Mouse (Mus musculus) brown adipose tissue, adult 24 weeks (tissue): ENCODE measurements around the gene Vopp1. TPM values are rescaled to one million over a fixed set of nuclear protein-coding genes. Genes with fewer than 3 reads are reported as not detected.
"Not testable (repeated sequence)": the region's sequence is repeated elsewhere in the genome, so short reads cannot be mapped to it uniquely, and the experiment has no call there.

Source experiments
- H3K27ac ChIP-seq: fragments of 200-500 bp; replicated peaks from 2 replicates; pipeline ENCODE4 v1.5.1; 2012; ENCODE audit warnings: low read depth, mild to moderate bottlenecking, low read length
- H3K4me1 ChIP-seq: fragments of 200-500 bp; 2 replicates; pipeline ENCODE4 v1.6.1; 2012; ENCODE audit warnings: low read length, mixed read lengths; ENCODE audit not compliant: control insufficient read depth, insufficient read depth, insufficient read length
- H3K4me3 ChIP-seq: fragments of 200-500 bp; 2 replicates; pipeline ENCODE4 v1.5.1; 2012; ENCODE audit warnings: low read depth, mild to moderate bottlenecking, low read length, moderate library complexity; ENCODE audit not compliant: insufficient read depth
- polyA plus RNA-seq: library from polyadenylated mRNA; stranded (reverse); fragments of >200 nt; gene quantifications from 2 replicates; pipeline ENCODE4 v1.2.4, GENCODE M21; 2012; ENCODE audit not compliant: missing spikeins, insufficient read depth, insufficient read length

Gene Vopp1
- 3.6 and 5.4 TPM in 2 replicates for polyA plus RNA-seq

DNA sequence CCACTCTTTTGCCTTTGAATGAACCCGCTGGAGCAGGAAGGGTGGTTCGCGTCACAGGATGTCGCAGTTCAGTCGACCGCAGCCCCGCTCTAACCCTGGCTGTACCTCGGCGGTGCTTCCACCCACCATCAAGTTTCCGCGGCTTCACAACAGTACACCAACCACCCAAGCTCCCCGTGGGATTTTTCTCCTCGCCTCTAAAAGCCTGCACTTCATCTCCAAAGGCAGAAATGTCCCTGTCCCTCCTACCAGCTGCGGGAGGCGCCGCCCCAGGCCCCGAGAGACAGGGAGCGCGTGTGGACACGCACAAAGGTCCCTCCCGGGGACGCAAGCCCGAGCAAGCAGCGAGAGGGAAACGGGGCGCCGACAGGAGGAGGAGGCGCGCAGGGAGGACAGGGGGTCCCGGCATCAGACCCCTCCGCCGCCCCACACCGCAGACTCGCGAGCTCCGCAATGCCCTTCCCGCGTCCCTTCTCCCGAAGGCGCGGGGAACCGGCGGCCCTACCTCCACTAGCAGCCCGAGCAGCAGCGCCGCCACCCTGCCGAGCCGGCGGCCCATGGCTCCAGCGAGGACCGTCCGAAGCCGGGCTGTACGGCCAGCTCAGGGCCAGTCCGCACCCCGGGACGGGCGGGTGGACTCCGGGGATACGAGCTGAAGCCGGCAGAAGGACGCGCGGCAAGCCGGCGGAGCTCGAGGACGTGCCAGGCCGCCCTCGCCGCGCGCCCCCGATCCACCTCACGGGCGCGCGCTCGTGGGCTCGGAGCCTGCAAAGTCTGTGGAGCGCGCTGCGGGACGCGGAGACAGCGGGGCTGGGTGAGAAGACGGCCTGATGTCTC, at the start of gene Vopp1:
Gene Vopp1 (minus strand): TSS at position 738 of the 837 bp plus-strand sequence.
- peak within 1 kb of the TSS; percentile 90 for H3K4me3 ChIP-seq
- H3K4me1 ChIP-seq = no peaks in the 10 kb centered on the region
- H3K27ac ChIP-seq = peak within 1 kb of the TSS; percentile 57

DNA sequence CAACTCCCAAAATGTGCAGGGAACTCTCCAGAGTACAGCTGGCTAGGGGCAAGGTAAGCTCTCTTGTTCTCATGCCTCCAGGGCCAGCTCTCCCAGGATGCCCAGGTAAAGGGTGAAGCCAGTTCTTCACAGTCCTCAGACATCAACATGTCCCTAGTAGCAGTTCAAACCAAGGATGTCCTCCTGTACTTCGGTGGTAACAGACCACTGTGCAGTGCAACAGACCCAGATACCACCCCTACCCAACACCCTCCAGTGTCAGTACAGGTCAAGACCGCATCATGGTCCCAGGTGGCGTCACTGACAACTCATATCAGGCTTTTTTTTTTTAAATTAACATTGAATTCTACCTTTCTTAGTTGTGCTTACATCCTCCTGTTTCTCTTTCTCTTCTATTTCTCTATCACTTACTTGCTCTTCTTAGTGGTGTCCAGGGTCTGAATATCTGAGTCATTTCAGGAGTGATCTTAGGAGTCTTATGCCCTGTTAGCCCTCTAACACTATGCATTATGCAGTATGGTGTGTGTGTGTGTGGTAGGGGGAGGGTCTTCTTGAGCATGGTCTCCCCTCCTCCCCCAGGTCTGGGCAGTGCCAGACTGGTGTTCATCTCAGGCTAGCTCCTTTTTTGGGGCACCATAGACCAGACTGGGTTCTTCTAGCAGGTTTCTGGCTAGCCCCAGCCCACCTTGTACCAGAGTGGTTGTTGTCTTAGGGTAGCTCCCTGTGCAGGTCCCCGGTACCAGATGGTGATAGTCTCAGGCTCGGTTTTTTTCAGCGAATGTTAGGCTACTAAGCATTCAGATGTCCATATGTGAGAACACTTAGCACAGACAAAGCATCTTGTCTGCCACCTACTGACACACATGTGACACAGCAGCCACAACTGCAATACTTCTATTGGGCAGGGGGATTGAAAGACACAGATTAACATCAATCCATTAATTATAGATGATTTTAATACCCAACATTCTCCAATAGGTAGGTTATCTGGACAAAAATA, 34.4 kb upstream of the Vopp1 start:
- Histone ChIP-seq H3K27ac (no peak overlapping the region), H3K4me1 (no peaks in the 10 kb centered on the region)

DNA sequence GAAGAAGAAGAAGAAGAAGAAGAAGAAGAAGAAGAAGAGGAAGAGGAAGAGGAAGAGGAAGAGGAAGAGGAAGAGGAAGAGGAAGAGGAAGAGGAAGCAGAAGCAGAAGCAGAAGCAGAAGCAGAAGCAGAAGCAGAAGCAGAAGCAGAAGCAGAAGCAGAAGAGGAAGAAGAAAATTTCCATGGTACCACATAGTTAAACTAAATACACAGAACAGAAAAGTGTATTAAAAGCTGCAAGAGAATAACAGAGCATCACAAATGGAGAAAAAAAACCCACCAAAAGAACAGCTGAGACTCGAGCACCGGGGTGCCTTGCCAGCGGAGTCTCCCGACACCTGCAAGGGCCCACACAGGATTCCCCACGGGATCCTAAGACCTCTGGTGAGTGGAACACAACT, 26.2 kb upstream of the Vopp1 start:
- H3K4me1 ChIP-seq, H3K4me3 ChIP-seq, H3K27ac ChIP-seq: not testable (repeated sequence)

More for the DNA sequence above, 34.4 kb upstream of the Vopp1 start:
- no peak overlapping the region for H3K4me3 ChIP-seq

DNA sequence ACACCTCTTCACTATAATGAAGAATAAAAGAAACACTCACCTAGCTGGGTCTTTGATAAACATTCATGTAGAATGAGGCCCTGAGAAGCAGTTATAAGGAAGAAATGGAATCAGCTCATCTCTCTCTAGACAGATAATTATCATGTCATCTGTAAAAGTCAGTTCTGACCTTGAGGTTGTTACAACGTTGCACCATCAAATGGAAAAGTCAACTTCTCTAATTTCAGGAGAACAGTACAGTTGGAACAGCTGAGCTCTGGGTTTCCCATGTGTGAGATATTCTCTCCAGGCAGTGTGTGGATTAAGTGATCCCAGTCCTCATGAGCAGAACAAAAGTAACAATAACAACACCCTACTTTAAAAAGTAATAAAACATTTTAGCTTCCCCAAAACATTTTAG, 25.3 kb upstream of the Vopp1 start, which contains the start of gene Vmn1r21:
Gene Vmn1r21 (minus strand): TSS at position 58 of the 400 bp plus-strand sequence.
- no peak within 1 kb of the TSS for H3K4me3 ChIP-seq
- no peaks in the 10 kb centered on the region for H3K4me1 ChIP-seq
- H3K27ac ChIP-seq = no peak within 1 kb of the TSS

DNA sequence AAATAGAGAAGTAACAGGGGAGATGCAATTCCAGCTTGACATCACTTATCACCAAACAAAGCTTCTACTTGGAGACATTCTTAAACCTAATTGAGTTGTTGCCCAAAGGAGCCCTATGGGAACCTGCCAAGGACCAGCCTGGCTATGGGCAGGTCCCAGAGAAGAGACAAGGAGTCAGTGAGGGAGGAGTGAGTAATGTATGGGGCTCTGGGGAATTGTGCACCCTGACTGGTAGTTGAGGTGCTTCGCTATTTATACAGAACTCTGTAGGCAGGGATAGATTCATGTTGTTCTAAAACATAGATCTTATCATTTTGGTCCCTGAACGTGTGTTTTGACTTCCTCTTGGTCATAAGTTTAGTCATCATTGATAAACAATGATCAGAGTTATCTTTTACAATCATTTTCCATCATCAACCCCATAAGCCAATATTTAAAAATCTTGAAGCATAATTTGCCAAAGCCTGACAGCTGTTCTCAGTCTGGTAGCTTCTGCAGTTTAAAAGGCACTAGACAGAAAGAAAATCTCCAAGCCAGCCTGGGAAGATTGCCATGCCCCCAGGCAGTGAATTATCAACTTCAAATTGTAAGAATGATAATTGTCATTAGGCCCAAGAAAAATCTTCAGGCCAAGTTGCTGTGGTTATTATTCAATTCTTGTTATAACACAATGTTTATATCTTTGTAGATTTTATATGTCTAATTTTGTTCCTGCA, 14.9 kb upstream of the Vopp1 start:
- H3K4me3 ChIP-seq = no peak overlapping the region
- no peak overlapping the region for H3K27ac ChIP-seq
- H3K4me1 ChIP-seq = no peaks in the 10 kb centered on the region

DNA sequence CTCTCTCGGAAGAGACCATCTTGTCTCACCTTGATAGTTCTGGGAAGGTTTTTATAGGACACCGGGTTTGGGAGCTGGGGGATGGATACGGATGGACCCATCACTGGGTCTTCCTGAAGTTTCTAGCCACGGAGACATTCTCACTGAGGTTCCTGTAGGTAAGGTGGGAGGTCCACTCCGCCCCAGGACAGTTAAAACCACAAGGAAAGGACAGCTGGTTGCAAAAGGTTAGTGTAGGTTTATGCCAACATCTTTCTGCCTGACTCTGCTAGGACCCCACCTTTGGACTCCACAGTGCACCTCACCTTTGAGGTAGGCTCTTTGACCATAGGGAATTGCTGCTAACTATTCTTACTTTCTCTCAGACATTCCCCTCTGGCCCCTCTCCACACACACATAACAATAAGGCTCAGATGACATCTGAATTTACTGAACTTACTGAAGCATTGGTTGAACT, 328 bp upstream of the Vopp1 start:
- Histone ChIP-seq H3K4me3 (peak overlapping the region; percentile 90), H3K4me1 (no peaks in the 10 kb centered on the region), H3K27ac (no peak overlapping the region)

DNA sequence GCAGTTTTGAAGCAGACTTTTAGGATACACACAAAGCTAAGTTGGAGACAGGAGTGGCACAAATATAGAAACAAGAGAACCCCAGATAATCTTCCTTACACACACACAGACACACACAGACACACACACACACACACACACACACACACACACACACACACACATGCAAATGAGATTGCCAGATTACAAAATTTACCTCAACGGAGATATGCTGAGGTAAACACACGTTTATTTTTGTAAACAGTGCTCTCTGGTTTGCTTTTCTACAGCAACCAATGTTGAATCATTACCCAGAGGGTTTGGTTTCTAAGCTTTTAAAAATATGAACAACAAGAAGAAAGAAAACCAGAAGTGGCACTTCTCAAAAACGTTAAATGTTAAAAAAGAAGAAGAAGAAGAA, 1.5 kb downstream of the Vopp1 start:
- Histone ChIP-seq H3K4me3 (no peak overlapping the region), H3K4me1 (no peaks in the 10 kb centered on the region), H3K27ac (no peak overlapping the region)

DNA sequence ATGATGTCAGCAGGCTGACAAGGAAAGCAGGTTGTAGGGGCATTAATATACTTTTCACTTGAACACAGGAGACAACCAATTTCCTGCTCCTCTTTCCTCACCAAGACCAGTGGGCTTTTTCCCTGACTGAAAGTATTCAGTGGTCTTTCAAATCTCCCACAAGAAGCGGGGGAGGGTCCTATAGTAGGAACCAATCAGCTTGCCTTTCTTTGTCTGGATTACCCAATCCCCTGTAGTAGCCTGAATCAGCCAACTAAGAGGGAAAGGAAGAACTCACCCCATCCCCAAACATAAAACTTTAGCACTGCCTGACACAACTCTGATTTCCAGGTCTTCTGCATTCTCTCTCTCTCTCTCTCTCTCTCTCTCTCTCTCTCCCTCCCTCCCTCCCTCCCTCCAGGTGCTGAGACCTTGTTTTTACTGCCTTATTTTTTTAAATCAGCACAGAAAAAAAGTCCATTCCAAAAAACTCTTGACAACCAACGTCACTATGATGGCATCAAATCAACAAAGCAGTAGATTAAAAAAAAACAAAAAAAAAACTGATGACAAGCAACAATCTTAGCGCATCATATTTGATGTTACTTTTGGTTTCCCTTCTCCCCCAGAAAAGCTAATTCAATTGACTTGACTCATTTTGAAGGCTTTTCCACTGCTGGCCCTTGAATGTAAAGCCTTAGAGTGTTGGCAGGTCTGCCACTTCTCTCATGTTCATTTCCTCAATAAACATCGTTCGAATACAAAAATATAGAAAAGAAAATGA, 2.1 kb downstream of the Vopp1 start:
- no peak overlapping the region for H3K27ac ChIP-seq
- H3K4me1 ChIP-seq = no peaks in the 10 kb centered on the region
- H3K4me3 ChIP-seq = no peak overlapping the region; the same call in 1 of the 2 replicates

DNA sequence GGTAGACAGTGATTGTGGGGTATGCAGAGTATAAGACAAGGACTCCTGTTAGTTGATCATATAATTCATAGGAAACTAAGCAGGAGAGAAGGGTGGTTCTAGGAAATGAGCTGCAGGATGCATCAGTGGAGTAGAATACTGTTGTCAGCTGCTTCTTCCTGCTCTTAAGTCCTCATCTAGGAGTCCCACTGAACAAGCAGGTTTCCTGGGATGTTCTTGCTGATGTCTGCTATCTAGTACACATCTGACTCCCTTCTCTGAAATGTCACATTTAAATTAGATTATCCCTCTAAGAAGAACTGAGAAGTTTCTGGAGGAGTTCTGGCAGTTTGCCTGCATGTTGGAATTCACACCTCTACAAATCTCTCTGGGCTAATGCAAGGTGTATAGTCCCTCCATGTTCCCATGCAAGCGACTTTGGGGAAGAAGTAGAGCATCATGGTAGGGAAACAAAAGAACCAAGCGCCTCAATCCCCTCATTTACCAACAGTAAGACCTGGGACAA, 10.5 kb downstream of the Vopp1 start:
- Histone ChIP-seq H3K27ac (no peak overlapping the region), H3K4me1 (0 out of 2 replicates have a peak, but pooled peaks cover 2% of the 10 kb centered on the region), H3K4me3 (no peak overlapping the region)

DNA sequence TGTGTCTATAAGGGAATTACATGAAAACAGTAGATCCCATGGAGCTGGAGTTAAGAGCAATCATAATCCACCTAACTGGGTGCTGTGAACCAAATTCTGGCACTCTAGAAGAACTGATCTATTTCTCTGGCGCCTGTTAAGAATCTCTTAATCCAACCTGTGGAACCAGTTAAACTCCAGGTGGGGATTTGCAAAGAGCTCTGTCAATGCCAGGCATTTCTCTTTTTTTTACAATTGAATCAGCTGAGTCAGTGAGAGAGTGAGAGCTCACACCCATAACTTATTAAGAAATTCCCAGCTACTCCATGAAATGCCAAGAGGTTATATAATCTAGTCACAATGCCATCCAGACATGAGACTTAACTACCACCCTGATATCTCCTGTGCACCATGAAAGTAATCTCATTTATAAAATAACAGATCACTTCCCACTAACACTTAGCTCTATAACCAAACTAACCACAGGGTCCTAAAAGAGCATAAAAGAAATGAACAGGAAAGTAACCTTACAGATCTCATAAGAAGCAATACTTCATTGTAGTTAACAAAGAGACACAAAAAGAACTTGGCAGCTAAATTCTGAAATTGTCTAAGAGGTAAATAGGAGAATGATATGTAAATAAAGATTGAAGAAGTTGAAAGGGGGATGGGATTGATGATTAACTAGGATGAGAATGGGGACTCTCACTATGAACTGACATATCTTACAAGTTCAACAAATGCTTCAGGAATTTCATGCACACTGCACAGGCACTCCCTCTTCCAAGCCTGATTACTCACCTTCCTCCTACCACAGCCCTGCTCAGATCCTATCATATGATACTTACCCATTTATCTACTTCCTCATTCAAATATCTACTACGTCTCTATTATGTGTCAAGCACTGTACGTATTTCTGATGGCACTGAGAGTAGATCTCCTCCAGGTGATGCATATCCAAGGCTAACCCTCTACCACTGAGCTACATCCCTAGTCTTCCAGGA, 12.9 kb downstream of the Vopp1 start:
- no peak overlapping the region for H3K27ac ChIP-seq
- 0 out of 2 replicates have a peak, but pooled peaks cover 2% of the 10 kb centered on the region for H3K4me1 ChIP-seq
- no peak overlapping the region for H3K4me3 ChIP-seq

DNA sequence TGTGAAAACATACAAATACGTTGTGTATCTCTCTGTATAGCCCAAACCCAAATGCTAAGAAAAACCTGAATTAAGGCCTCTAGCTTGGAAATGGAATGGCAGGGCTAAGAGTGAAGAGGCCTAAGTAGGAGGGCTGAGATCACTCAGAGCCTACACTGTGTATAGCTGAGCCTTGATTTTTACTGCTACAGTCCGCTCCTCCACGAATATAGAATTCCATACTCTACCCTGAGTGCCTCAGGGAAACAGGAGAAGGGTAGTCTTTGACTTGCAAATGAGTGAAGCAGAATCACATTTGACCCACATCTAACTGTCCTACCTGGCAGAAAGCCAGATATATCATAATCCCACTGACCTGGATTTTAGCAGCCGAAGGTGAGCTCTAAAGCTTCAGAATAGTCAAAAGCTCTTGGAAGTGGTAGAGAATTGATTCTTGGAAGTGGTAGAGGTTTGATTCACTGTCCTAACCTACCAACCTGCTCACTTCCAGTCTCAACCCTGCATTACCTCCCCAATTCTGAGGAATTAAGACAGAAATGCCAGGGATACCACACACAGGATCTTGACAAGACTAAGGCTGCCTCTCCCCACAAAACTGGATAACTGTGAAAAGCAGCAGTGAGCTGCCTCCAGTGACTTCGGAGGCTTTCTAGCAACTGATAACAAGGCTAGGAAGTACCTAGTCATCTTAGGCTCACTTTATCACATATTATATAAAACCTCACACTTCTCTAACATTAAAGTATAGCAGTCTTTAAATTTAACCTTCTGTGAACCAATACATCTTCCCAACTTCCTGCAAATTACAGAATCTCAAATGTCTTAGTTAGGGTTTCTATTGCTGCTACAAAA, 19.5 kb downstream of the Vopp1 start:
- Histone ChIP-seq H3K4me3 (no peak overlapping the region), H3K4me1 (no peaks in the 10 kb centered on the region), H3K27ac (no peak overlapping the region)

DNA sequence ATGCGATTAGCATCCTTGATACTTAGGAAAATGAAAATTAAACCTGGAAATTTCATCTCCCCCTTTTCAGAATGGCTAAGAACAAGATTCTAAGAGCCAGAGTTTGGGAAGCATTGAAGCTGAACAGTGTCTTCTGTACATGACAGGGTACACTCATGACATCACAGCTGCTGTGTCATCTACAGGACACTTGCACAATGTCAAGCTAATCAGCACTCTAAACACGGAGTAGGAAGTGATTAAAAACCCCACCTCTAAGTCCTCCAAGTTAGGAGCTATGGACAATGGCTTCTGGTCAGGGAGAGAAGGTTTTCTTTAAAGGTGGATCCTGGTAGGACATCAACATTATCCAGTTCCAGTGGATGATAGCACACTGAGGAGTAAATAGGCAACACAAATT, 21.8 kb downstream of the Vopp1 start:
- Histone ChIP-seq H3K4me3 (no peak overlapping the region), H3K4me1 (no peaks in the 10 kb centered on the region), H3K27ac (no peak overlapping the region)
